Mouse (Mus musculus) cerebellum, adult 2 months (tissue): ENCODE data around the gene Rapgef6. TPM values are rescaled to one million over a fixed set of nuclear protein-coding genes. Genes with fewer than 3 reads are reported as not detected.

Experiments used
- DNase-seq, 2 experiments: peaks; one replicate each; pipeline ENCODE4 v3.0.0; 2021
- H3K27ac ChIP-seq: fragments of 200-500 bp; 2 replicates; pipeline ENCODE4 v1.5.1; 2012; ENCODE audit warnings: low read length, control low read depth, inconsistent platforms; ENCODE audit not compliant: insufficient read depth
- H3K27me3 ChIP-seq: fragments of 200-500 bp; 2 replicates; pipeline ENCODE4 v1.6.1; 2012; ENCODE audit warnings: inconsistent platforms, mild to moderate bottlenecking, low read length, moderate library complexity; ENCODE audit not compliant: control insufficient read depth, insufficient read depth
- H3K4me1 ChIP-seq: fragments of 200-500 bp; 2 replicates; pipeline ENCODE4 v1.6.1; 2011; ENCODE audit warnings: low read length; ENCODE audit not compliant: control insufficient read depth, insufficient read depth
- H3K4me3 ChIP-seq: fragments of 200-500 bp; replicated peaks from 2 replicates; pipeline ENCODE3; 2011; ENCODE audit warnings: mild to moderate bottlenecking, low read depth, low read length, control low read depth; ENCODE audit not compliant: insufficient read depth
- CTCF ChIP-seq: fragments of 200-500 bp; IDR thresholded peaks from 2 replicates; pipeline ENCODE4 v1.5.1; 2011; ENCODE audit warnings: low read depth, mild to moderate bottlenecking, control low read depth, low read length, moderate library complexity, borderline replicate concordance; ENCODE audit not compliant: insufficient read depth
- POLR2A ChIP-seq: fragments of 200-500 bp; IDR thresholded peaks from 2 replicates; pipeline ENCODE4 v1.6.1; 2011; ENCODE audit warnings: low read length, control low read depth, borderline replicate concordance; ENCODE audit not compliant: insufficient read depth
- WGBS: fragments of 180-500 bp; shearing (Covaris S2); methylation state at CpG from one replicate; pipeline ENCODE4 v1.1.7; 2018; 5-methylcytosine and 5-hydroxymethylcytosine counted together
- polyA plus RNA-seq: library from polyadenylated mRNA; depleted of rRNA; stranded (reverse); fragments of >200 nt; gene quantifications from 2 replicates; pipeline ENCODE4 v1.2.3, GENCODE M21; 2012

Rapgef6 gene
- polyA plus RNA-seq, 1 experiment, result 24.2 TPM

DNA sequence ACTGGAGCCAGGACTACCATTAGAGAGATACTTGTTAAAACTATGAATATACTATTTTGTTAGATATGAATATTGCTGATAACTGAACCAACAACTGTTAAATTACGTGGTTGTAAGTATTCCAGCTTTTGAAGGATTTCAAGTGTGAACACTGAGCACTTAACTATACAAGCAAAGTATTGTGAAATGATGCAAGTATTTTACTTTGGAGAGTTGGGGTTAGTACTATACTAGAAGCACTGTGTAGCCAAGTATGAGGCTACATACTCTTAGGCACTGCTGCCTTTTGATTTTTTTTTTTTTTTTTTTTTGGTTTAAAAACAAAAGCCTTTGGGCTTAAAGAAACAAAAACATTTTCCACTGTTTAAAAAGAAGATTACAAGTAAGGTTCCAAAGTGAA, 91.9 kb downstream of the Rapgef6 start:
- Histone ChIP-seq H3K27ac (no peak overlapping the region), H3K4me1 (no peaks in the 10 kb centered on the region), H3K27me3 (no peaks in the 10 kb centered on the region), H3K4me3 (no peak overlapping the region)
- no peak for DNase-seq
- no peak for TF ChIP-seq POLR2A
- TF ChIP-seq CTCF, result no peak
- 93% methylated on average over 1 of the region's 1 CpGs for WGBS

DNA sequence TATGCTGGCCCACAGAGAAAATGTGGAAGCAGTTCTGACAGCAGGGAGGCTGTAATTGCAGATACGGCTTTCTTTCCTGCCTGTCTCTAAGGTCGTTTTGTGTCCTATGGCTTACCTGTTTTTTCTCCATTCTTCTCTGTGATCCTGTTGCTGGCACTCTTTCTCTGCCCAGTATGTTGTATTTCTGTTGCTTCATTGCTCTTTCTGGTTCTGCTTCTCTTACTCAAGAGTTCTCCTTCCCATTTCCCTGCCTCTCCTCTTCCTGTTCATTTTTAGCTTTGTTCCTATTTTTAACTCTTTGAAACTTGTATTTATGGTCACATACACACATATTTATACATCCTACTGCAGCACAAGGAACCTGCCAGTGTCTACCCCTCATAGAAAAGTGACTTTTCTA, 96.2 kb downstream of the Rapgef6 start:
- 35% methylated on average over 2 of the region's 2 CpGs for WGBS
- no peak for DNase-seq
- Histone ChIP-seq H3K4me3 (no peak overlapping the region), H3K27ac (no peak overlapping the region), H3K27me3 (no peaks in the 10 kb centered on the region), H3K4me1 (no peaks in the 10 kb centered on the region)
- no peak for TF ChIP-seq CTCF

DNA sequence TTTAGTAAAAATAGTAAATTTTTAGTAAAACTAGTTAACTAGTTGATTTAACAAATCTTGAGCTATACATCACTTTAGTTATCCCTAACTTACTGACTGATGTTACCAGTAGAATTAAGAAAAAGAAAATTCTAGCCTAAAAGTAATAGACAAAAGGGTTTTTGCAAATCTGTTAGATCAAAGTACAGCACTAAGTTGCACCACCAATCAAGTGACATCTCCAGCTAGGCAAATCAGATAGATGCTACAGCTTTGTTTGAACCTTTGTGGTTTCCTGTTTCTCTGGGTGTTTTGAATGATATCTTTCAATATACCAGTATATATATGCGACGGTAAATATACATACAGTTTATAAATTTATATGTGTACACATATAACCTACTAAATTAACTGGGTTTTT, 99.1 kb downstream of the Rapgef6 start:
- Histone ChIP-seq H3K4me1 (no peaks in the 10 kb centered on the region), H3K4me3 (no peak overlapping the region), H3K27ac (no peak overlapping the region), H3K27me3 (no peaks in the 10 kb centered on the region)
- 100% methylated on average over 2 of the region's 2 CpGs for WGBS
- DNase-seq, result no peak
- TF ChIP-seq CTCF (no peak), POLR2A (no peak)

DNA sequence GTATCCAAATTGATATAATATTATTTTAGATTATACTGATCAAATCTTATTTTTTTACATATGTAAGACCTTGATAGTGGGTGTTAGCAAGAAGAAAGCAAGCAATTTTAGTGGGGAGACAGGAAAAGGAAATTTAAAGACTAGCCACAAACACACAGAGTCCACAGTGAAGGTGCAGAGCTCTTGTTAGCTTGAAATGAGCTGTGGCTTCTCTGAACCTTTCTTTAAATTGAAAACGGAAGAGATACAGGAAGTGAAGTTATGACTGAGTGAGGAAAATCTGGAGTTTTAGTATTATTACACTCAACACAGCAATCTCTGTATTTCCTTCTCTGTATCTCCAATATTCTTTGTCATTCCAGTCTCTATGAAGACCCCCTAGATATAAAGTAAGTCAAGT, 104.3 kb downstream of the Rapgef6 start:
- 79% methylated on average over 1 of the region's 1 CpGs for WGBS
- TF ChIP-seq POLR2A, result no peak
- TF ChIP-seq CTCF, result no peak
- Histone ChIP-seq H3K27ac (no peak overlapping the region), H3K4me1 (no peaks in the 10 kb centered on the region), H3K27me3 (no peaks in the 10 kb centered on the region), H3K4me3 (no peak overlapping the region)
- no peak for DNase-seq

DNA sequence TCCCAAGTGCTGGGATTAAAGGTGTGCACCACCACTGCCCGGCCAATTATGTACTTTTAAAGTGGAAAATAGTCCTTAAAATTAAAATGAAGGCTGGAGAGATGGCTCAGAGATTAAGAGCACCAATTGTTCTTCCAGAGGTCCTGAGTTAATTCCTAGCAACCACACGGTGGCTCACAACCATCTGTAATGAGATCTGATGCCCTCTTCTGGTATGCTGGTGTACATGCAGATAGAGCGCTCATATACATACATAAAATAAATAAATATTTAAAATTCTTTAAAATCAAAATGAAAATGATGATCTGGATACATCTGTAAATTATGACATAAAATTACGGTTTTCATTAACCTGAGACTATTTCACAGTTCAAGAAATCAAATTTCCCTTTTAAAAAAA, 123.8 kb downstream of the Rapgef6 start:
- no peaks in the 10 kb centered on the region for H3K4me1 ChIP-seq
- no peaks in the 10 kb centered on the region for H3K27me3 ChIP-seq
- DNase-seq, result no peak
- 96% methylated on average over 4 of the region's 4 CpGs for WGBS
- H3K4me3 ChIP-seq, result no peak overlapping the region
- no peak for TF ChIP-seq POLR2A
- TF ChIP-seq CTCF, result no peak
- H3K27ac ChIP-seq, result no peak overlapping the region

DNA sequence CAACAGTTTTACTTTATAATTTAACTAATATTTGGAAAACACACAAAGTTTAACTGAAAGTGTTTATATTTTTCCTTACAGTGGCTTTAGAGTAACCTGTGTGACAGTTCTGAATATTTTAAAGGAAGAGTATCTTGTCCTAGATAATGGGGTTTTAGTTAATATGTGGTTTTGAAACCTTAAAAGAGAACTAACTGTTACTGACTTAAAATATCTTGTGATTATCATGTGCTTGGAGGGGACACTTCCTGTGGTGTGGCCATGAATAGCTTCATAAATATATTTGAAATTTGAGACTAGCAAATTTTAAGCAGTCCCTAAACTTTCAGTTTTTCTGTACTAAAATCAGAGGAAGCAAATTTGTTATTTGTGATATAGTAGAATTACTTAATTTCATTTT, 125.9 kb downstream of the Rapgef6 start:
- TF ChIP-seq CTCF (no peak), POLR2A (no peak)
- Histone ChIP-seq H3K27me3 (no peaks in the 10 kb centered on the region), H3K27ac (no peak overlapping the region), H3K4me3 (no peak overlapping the region), H3K4me1 (no peaks in the 10 kb centered on the region)
- DNase-seq, result no peak

DNA sequence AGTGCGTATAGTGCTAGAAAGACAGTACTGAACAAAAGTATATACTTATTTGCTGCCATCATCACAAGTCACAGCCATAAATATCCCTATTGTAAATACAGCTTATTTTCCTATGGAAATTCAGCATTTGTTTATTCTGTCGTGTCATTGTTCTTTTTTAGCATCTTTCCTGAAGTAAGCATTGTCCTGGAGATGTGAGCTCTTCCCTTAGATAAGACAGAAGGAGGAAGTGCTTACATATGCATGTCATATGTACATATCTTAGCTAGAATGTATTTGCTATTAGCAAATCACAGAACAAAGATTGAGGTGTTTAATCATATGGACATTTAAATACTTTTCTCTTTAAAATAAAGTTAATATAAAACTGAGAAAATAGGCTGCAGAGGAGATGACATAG, 132.8 kb downstream of the Rapgef6 start:
- DNase-seq, result no peak
- 92% methylated on average over 2 of the region's 2 CpGs for WGBS
- no peak for TF ChIP-seq POLR2A
- no peak for TF ChIP-seq CTCF
- H3K4me3 ChIP-seq, result no peak overlapping the region
- H3K4me1 ChIP-seq, result no peaks in the 10 kb centered on the region
- H3K27ac ChIP-seq, result no peak overlapping the region
- H3K27me3 ChIP-seq, result no peaks in the 10 kb centered on the region

DNA sequence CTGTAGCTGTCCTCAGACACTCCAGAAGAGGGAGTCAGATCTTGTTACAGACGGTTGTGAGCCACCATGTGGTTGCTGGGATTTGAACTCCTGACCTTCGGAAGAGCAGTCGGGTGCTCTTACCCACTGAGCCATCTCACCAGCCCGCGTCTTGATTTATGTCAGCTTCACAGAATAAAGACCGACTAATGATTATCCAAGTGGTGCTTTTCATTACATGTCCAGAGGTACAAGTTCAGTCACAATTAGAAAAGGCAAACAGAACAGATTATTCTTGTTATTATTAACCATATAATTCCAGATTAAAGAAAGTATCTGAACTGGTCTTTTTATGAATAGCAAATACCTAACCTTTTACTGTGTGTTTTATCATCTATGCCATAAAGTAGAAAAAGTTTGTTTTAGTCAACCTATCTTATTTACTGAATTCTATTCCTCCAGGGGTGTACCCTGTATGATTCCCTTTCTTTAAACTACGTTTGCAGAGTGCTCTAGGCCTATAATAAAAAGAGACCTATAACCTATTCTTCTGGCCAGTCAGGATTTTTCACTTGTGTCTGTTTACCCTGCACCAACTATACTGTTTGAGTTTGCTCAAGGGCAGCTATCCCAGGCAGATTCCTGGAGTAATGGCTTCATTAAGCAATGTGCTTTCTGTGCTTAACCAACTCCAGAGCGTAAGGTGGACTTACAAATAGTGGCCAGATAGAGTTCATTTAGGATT, 151.1 kb downstream of the Rapgef6 start:
- Histone ChIP-seq H3K27ac (no peak overlapping the region), H3K4me1 (no peaks in the 10 kb centered on the region), H3K27me3 (no peaks in the 10 kb centered on the region), H3K4me3 (no peak overlapping the region)
- WGBS, result 89% methylated on average over 8 of the region's 8 CpGs
- no peak for TF ChIP-seq CTCF
- no peak for TF ChIP-seq POLR2A
- DNase-seq, result no peak
